Mouse (Mus musculus): Measurements from ENCODE around the gene Hdac5. TPM values are rescaled to one million over a fixed set of nuclear protein-coding genes. Genes with fewer than 3 reads are reported as not detected.
A peak's percentile ranks its signal among the peaks of the same experiment; 100 is the strongest.

Hdac5 gene
- polyA plus RNA-seq, 1 experiment from 2014 or later: 82.9 TPM

GRCm38 (mm10) chr11:102257514-102257913 is 27.5 kb upstream of the Hdac5 start:
- H3K9ac ChIP-seq: peak overlapping the region; percentile 56; the same call in 1 of the 2 replicates
- H3K27ac ChIP-seq (replicated peaks): no peak overlapping the region
- no peak for ATAC-seq (ENCODE audit: extremely low read depth, insufficient number of reproducible peaks, low FRiP score, low TSS enrichment)
- peaks cover 27% of the 10 kb centered on the region for H3K4me1 ChIP-seq
- H3K9me3 ChIP-seq: no peaks in the 10 kb centered on the region
- WGBS: 42% methylated on average over 9 of the region's 9 CpGs
- H3K27me3 ChIP-seq (replicated peaks): no peaks in the 10 kb centered on the region
- no peak overlapping the region for H3K4me2 ChIP-seq
- no peak overlapping the region for H3K4me3 ChIP-seq
- H3K36me3 ChIP-seq: peaks cover 59% of the 10 kb centered on the region

GRCm38 (mm10) chr11:102249351-102250090 is 19.6 kb upstream of the Hdac5 start:
- H3K9ac ChIP-seq: peak overlapping the region; percentile 89
- H3K9me3 ChIP-seq: no peaks in the 10 kb centered on the region
- H3K36me3 ChIP-seq: peaks cover 21% of the 10 kb centered on the region
- no peak for ATAC-seq (ENCODE audit: extremely low read depth, insufficient number of reproducible peaks, low FRiP score, low TSS enrichment)
- peaks cover 36% of the 10 kb centered on the region for H3K4me1 ChIP-seq
- H3K27ac ChIP-seq (replicated peaks): no peak overlapping the region; the same call in 1 of the 2 replicates
- WGBS: 13% methylated on average over 9 of the region's 9 CpGs
- peak overlapping the region; percentile 89 for H3K4me2 ChIP-seq
- no peaks in the 10 kb centered on the region for H3K27me3 ChIP-seq (replicated peaks)
- peak overlapping the region; percentile 76 for H3K4me3 ChIP-seq

GRCm38 (mm10) chr11:102248630-102249230 is 18.8 kb upstream of the Hdac5 start, which contains the start of gene BC030867:
Gene BC030867 (plus strand): TSS chr11:102248882.
- H3K4me3 ChIP-seq: peak within 1 kb of the TSS; percentile 76
- H3K4me1 ChIP-seq: peaks cover 30% of the 10 kb centered on the region
- H3K4me2 ChIP-seq: peak within 1 kb of the TSS; percentile 89
- peak within 1 kb of the TSS; percentile 40; the same call in 1 of the 2 replicates for H3K27ac ChIP-seq (replicated peaks)
- H3K27me3 ChIP-seq (replicated peaks): no peaks in the 10 kb centered on the region
- H3K9me3 ChIP-seq: no peaks in the 10 kb centered on the region
- 0 out of 2 replicates have a peak, but pooled peaks have one; percentile 20 for ATAC-seq (ENCODE audit: extremely low read depth, insufficient number of reproducible peaks, low FRiP score, low TSS enrichment)
- peak within 1 kb of the TSS; percentile 89 for H3K9ac ChIP-seq
- peaks cover 19% of the 10 kb centered on the region for H3K36me3 ChIP-seq
- WGBS: under 1% methylated on average over 41 of the region's 41 CpGs

- H3K27ac ChIP-seq (replicated peaks): no peak overlapping the region
- WGBS: 78% methylated on average over 4 of the region's 4 CpGs
- no peaks in the 10 kb centered on the region for H3K9me3 ChIP-seq
These were observed 16.9 kb upstream of the Hdac5 start for GRCm38 (mm10) chr11:102246871-102247270.

GRCm38 (mm10) chr11:102246273-102246635 is 16.3 kb upstream of the Hdac5 start:
- no peak overlapping the region for H3K9ac ChIP-seq
- H3K36me3 ChIP-seq: peaks cover 9% of the 10 kb centered on the region
- no peak overlapping the region for H3K27ac ChIP-seq (replicated peaks)
- H3K4me3 ChIP-seq: no peak overlapping the region
- H3K4me2 ChIP-seq: no peak overlapping the region
- no peaks in the 10 kb centered on the region for H3K27me3 ChIP-seq (replicated peaks)
- H3K9me3 ChIP-seq: no peaks in the 10 kb centered on the region
- H3K4me1 ChIP-seq: peaks cover 27% of the 10 kb centered on the region
- no peak for ATAC-seq (ENCODE audit: extremely low read depth, insufficient number of reproducible peaks, low FRiP score, low TSS enrichment)
- 74% methylated on average over 6 of the region's 6 CpGs for WGBS

More at GRCm38 (mm10) chr11:102246871-102247270, 16.9 kb upstream of the Hdac5 start:
- no peak overlapping the region for H3K4me3 ChIP-seq
- peaks cover 15% of the 10 kb centered on the region for H3K36me3 ChIP-seq
- H3K4me1 ChIP-seq: peaks cover 27% of the 10 kb centered on the region
- ATAC-seq (ENCODE audit: extremely low read depth, insufficient number of reproducible peaks, low FRiP score, low TSS enrichment): no peak
- no peaks in the 10 kb centered on the region for H3K27me3 ChIP-seq (replicated peaks)
- H3K9ac ChIP-seq: no peak overlapping the region
- no peak overlapping the region for H3K4me2 ChIP-seq

- H3K36me3 ChIP-seq: peaks cover 4% of the 10 kb centered on the region
- peak overlapping the region; percentile 82 for H3K9ac ChIP-seq
- WGBS: 65% methylated on average over 14 of the region's 14 CpGs
- H3K4me1 ChIP-seq: peaks cover 27% of the 10 kb centered on the region
- H3K9me3 ChIP-seq: no peaks in the 10 kb centered on the region
- no peaks in the 10 kb centered on the region for H3K27me3 ChIP-seq (replicated peaks)
- peak overlapping the region; percentile 83 for H3K4me2 ChIP-seq
- no peak for ATAC-seq (ENCODE audit: extremely low read depth, insufficient number of reproducible peaks, low FRiP score, low TSS enrichment)
- peak overlapping the region; percentile 36 for H3K27ac ChIP-seq (replicated peaks)
- peak overlapping the region; percentile 43 for H3K4me3 ChIP-seq
These were observed 15.8 kb upstream of the Hdac5 start for GRCm38 (mm10) chr11:102245581-102246272.

- Histone ChIP-seq H3K9ac (peak overlapping the region; percentile 82), H3K9me3 (no peaks in the 10 kb centered on the region), H3K27me3 (replicated peaks) (no peaks in the 10 kb centered on the region), H3K27ac (replicated peaks) (peak overlapping the region; percentile 36), H3K4me2 (peak overlapping the region; percentile 83), H3K36me3 (no peaks in the 10 kb centered on the region), H3K4me3 (peak overlapping the region; percentile 43), H3K4me1 (peaks cover 27% of the 10 kb centered on the region)
- WGBS: 2% methylated on average over 32 of the region's 32 CpGs
- peak; percentile 21; the same call in 1 of the 2 replicates for ATAC-seq (ENCODE audit: extremely low read depth, insufficient number of reproducible peaks, low FRiP score, low TSS enrichment)
These were observed 15.0 kb upstream of the Hdac5 start for GRCm38 (mm10) chr11:102244926-102245449.

GRCm38 (mm10) chr11:102241874-102242273 is 11.9 kb upstream of the Hdac5 start:
- Histone ChIP-seq H3K4me2 (no peak overlapping the region), H3K9ac (no peak overlapping the region), H3K36me3 (no peaks in the 10 kb centered on the region), H3K9me3 (no peaks in the 10 kb centered on the region), H3K27me3 (replicated peaks) (0 out of 2 replicates have a peak, but pooled peaks cover 4% of the 10 kb centered on the region), H3K4me3 (no peak overlapping the region), H3K27ac (replicated peaks) (no peak overlapping the region), H3K4me1 (peaks cover 15% of the 10 kb centered on the region)
- ATAC-seq (ENCODE audit: extremely low read depth, insufficient number of reproducible peaks, low FRiP score, low TSS enrichment): no peak
- 51% methylated on average over 5 of the region's 5 CpGs for WGBS

GRCm38 (mm10) chr11:102241246-102241645 is 11.3 kb upstream of the Hdac5 start:
- no peak overlapping the region for H3K9ac ChIP-seq
- H3K9me3 ChIP-seq: no peaks in the 10 kb centered on the region
- no peaks in the 10 kb centered on the region for H3K36me3 ChIP-seq
- ATAC-seq (ENCODE audit: extremely low read depth, insufficient number of reproducible peaks, low FRiP score, low TSS enrichment): no peak
- WGBS: 65% methylated on average over 5 of the region's 5 CpGs
- H3K4me3 ChIP-seq: no peak overlapping the region
- H3K4me2 ChIP-seq: no peak overlapping the region
- peaks cover 15% of the 10 kb centered on the region for H3K4me1 ChIP-seq
- 0 out of 2 replicates have a peak, but pooled peaks cover 4% of the 10 kb centered on the region for H3K27me3 ChIP-seq (replicated peaks)
- H3K27ac ChIP-seq (replicated peaks): no peak overlapping the region

- WGBS: 77% methylated on average over 6 of the region's 6 CpGs
- no peak overlapping the region for H3K27ac ChIP-seq (replicated peaks)
- peaks cover 16% of the 10 kb centered on the region for H3K4me1 ChIP-seq
- H3K4me2 ChIP-seq: no peak overlapping the region
- H3K36me3 ChIP-seq: no peaks in the 10 kb centered on the region
- H3K9ac ChIP-seq: no peak overlapping the region
- no peaks in the 10 kb centered on the region for H3K9me3 ChIP-seq
- H3K27me3 ChIP-seq (replicated peaks): 0 out of 2 replicates have a peak, but pooled peaks cover 4% of the 10 kb centered on the region
- H3K4me3 ChIP-seq: no peak overlapping the region
- no peak for ATAC-seq (ENCODE audit: extremely low read depth, insufficient number of reproducible peaks, low FRiP score, low TSS enrichment)
These were observed 10.7 kb upstream of the Hdac5 start for GRCm38 (mm10) chr11:102240636-102241035.

- Histone ChIP-seq H3K9me3 (no peaks in the 10 kb centered on the region), H3K4me2 (no peak overlapping the region), H3K27me3 (replicated peaks) (0 out of 2 replicates have a peak, but pooled peaks cover 4% of the 10 kb centered on the region), H3K4me3 (no peak overlapping the region), H3K27ac (replicated peaks) (no peak overlapping the region), H3K4me1 (peaks cover 3% of the 10 kb centered on the region; the same call in 1 of the 2 replicates), H3K9ac (no peak overlapping the region), H3K36me3 (no peaks in the 10 kb centered on the region)
- ATAC-seq (ENCODE audit: extremely low read depth, insufficient number of reproducible peaks, low FRiP score, low TSS enrichment): no peak
- 26% methylated on average over 2 of the region's 2 CpGs for WGBS
These were observed 6.1 kb upstream of the Hdac5 start for GRCm38 (mm10) chr11:102236022-102236421.

All from heart, embryonic 13.5 days (tissue).